Mouse (Mus musculus): ENCODE data around the gene Asic4. TPM values are rescaled to one million over a fixed set of nuclear protein-coding genes. Genes with fewer than 3 reads are reported as not detected.

Asic4 gene
- polyA plus RNA-seq, 1 experiment from 2014 or later: 0.47 TPM

DNA sequence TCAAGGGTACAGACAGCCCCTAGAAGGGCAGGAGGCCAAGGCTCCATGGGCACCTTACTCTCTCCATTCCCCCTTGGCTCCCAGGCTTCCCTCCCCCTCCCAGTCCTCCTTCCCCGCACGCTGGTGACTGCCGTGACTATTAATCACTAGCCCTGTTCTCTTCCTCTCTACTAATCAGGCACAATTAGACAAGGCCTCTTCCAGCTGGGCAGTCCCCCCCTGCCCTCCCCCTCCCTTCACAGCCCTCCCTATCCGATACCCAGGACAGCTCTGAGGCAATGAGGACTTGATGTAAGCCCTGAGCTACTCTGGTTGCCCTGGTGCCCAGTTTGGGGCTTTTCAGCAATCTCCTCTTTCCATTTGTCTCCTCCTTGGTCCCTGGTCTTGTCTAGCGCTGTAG, 5.7 kb downstream of the Asic4 start:
- H3K27ac ChIP-seq (ENCODE audit: low read depth): no peak overlapping the region
- H3K4me1 ChIP-seq (replicated peaks; ENCODE audit: control insufficient read depth, insufficient read depth, low read length): peaks cover 17% of the 10 kb centered on the region
- H3K9me3 ChIP-seq (ENCODE audit: control insufficient read depth, low read length): no peaks in the 10 kb centered on the region
- H3K27me3 ChIP-seq (replicated peaks; ENCODE audit: control insufficient read depth, insufficient read depth, low read length): peaks cover 47% of the 10 kb centered on the region
- H3K4me2 ChIP-seq (ENCODE audit: low read length): no peak overlapping the region
- 37% methylated on average over 5 of the region's 5 CpGs for WGBS
- ATAC-seq (replicated peaks; ENCODE audit: low FRiP score, low TSS enrichment, low read depth) (no peak), DNase-seq (ENCODE audit: low spot score) (no peak)
- H3K4me3 ChIP-seq (ENCODE audit: low read depth, low read length): no peak overlapping the region
- no peaks in the 10 kb centered on the region for H3K36me3 ChIP-seq (ENCODE audit: control insufficient read depth, insufficient read depth, low read length)
- no peak overlapping the region for H3K9ac ChIP-seq (ENCODE audit: low read length)

DNA sequence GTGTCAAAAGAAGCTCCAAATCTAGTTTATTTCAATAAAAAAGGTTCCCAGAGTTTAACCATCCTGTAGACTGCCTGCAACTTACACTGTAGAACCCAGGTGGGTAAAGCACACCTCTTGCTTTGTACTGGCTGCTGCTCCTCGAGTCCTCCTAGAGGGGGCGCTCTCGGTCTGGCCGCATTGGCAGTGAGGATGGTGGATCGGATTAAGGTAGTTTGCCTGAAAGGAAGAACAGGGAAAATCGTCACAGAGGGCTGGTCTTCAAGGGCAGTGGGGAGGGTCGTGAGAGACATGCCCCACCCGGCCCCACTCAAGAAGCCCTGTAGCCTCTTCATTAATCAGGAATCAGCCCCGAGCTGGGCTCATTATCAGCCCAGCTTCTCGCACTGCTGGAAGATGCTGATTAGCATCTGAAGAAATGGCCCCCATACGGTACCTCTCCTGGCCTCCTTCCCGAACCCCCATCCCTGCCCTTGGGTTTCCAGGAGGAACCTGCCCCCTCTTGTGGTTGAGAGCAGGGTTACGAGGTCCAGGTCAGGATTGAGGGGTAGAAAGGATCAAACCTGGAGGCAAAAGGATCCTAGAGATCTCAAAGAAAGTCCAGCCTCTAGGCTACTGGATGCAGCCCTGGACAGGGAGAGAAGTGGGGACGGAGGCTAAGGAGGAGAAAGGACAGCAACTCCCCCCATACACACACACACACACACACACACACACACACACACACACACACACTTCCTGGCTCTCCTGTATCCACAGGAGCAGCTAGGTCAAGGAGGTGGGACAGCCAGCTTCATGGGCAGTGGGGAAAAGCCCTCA, 6.7 kb downstream of the Asic4 start:
- H3K27me3 ChIP-seq (replicated peaks; ENCODE audit: control insufficient read depth, insufficient read depth, low read length): peaks cover 37% of the 10 kb centered on the region
- no peaks in the 10 kb centered on the region for H3K36me3 ChIP-seq (ENCODE audit: control insufficient read depth, insufficient read depth, low read length)
- no peaks in the 10 kb centered on the region for H3K9me3 ChIP-seq (ENCODE audit: control insufficient read depth, low read length)
- no peak overlapping the region for H3K4me3 ChIP-seq (ENCODE audit: low read depth, low read length)
- no peak for DNase-seq (ENCODE audit: low spot score)
- ATAC-seq (replicated peaks; ENCODE audit: low FRiP score, low TSS enrichment, low read depth): no peak
- no peak overlapping the region for H3K9ac ChIP-seq (ENCODE audit: low read length)
- H3K27ac ChIP-seq (ENCODE audit: low read depth): no peak overlapping the region
- peaks cover 14% of the 10 kb centered on the region for H3K4me1 ChIP-seq (replicated peaks; ENCODE audit: control insufficient read depth, insufficient read depth, low read length)
- no peak overlapping the region for H3K4me2 ChIP-seq (ENCODE audit: low read length)
- WGBS: 15% methylated on average over 14 of the region's 14 CpGs

DNA sequence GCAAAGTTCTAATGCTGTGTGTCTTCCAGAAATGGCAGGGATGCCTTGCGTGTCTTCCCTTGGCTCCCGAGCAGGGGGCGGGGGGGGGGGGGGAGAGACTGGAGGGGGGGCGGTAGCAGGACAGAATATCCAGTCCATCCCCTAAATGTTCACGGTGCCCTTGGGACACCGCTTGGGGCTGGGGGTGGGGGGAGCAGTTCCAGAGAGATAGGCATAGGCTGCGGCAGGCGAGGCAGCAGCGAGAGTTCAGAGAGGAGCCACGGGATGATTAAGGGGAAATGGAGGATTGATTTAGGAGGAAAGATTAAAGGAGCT, 7.4 kb downstream of the Asic4 start:
- Histone ChIP-seq H3K4me1 (replicated peaks; ENCODE audit: control insufficient read depth, insufficient read depth, low read length) (peaks cover 14% of the 10 kb centered on the region), H3K4me3 (ENCODE audit: low read depth, low read length) (no peak overlapping the region), H3K27me3 (replicated peaks; ENCODE audit: control insufficient read depth, insufficient read depth, low read length) (peaks cover 30% of the 10 kb centered on the region), H3K4me2 (ENCODE audit: low read length) (peak overlapping the region; percentile 54; the same call in 1 of the 2 replicates), H3K36me3 (ENCODE audit: control insufficient read depth, insufficient read depth, low read length) (no peaks in the 10 kb centered on the region), H3K9me3 (ENCODE audit: control insufficient read depth, low read length) (no peaks in the 10 kb centered on the region), H3K27ac (ENCODE audit: low read depth) (peak overlapping the region; percentile 70; the same call in 1 of the 2 replicates), H3K9ac (ENCODE audit: low read length) (no peak overlapping the region)
- WGBS: 9% methylated on average over 8 of the region's 10 CpGs
- DNase-seq (ENCODE audit: low spot score) (no peak), ATAC-seq (replicated peaks; ENCODE audit: low FRiP score, low TSS enrichment, low read depth) (peak; percentile 11; the same call in 1 of the 2 replicates)

DNA sequence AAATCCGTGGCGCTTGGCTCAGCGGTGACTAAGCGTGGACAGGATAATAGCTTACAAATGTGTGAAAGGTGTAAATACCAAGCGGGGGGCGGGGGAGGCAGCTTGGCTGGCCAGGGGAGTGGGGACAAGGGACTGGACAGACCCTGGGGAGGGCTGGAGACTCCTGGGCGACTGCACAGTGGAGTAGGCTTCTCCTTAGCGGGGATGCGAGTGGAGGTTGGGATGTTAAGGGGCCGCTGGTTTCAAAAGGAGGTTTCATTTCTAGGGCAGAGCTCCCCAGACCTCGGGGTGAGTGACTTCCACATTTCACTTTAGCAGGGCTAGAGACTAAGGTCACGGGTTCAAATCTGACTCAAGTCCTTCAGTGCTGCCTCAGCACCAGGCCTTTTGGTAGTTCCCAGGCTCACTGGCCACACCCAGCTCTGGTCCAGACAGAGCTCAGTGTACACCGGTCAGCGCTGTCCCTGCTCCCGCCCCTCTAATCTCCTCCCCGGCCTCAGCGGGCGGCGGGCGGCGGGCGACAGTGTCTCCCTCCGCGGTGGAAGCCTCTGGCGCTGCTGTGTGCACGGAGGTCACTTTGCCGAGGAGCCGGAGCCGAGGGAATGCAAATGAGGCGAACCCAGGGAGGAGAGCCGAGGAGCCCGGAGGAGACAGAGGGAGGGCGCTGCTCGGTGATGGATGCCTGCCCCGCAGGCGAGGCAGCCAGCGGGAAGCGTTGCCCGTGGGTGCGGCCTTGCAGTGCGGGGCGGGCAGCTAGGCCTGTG, 8.0 kb downstream of the Asic4 start:
- ATAC-seq (replicated peaks; ENCODE audit: low FRiP score, low TSS enrichment, low read depth) (peak; percentile 78), DNase-seq (ENCODE audit: low spot score) (peak; percentile 76)
- Histone ChIP-seq H3K36me3 (ENCODE audit: control insufficient read depth, insufficient read depth, low read length) (no peaks in the 10 kb centered on the region), H3K9ac (ENCODE audit: low read length) (peak overlapping the region; percentile 40), H3K27me3 (replicated peaks; ENCODE audit: control insufficient read depth, insufficient read depth, low read length) (peaks cover 25% of the 10 kb centered on the region), H3K4me2 (ENCODE audit: low read length) (peak overlapping the region; percentile 54), H3K9me3 (ENCODE audit: control insufficient read depth, low read length) (no peaks in the 10 kb centered on the region), H3K4me1 (replicated peaks; ENCODE audit: control insufficient read depth, insufficient read depth, low read length) (peaks cover 14% of the 10 kb centered on the region), H3K27ac (ENCODE audit: low read depth) (peak overlapping the region; percentile 70), H3K4me3 (ENCODE audit: low read depth, low read length) (peak overlapping the region; percentile 27)
- 3% methylated on average over 41 of the region's 42 CpGs for WGBS

DNA sequence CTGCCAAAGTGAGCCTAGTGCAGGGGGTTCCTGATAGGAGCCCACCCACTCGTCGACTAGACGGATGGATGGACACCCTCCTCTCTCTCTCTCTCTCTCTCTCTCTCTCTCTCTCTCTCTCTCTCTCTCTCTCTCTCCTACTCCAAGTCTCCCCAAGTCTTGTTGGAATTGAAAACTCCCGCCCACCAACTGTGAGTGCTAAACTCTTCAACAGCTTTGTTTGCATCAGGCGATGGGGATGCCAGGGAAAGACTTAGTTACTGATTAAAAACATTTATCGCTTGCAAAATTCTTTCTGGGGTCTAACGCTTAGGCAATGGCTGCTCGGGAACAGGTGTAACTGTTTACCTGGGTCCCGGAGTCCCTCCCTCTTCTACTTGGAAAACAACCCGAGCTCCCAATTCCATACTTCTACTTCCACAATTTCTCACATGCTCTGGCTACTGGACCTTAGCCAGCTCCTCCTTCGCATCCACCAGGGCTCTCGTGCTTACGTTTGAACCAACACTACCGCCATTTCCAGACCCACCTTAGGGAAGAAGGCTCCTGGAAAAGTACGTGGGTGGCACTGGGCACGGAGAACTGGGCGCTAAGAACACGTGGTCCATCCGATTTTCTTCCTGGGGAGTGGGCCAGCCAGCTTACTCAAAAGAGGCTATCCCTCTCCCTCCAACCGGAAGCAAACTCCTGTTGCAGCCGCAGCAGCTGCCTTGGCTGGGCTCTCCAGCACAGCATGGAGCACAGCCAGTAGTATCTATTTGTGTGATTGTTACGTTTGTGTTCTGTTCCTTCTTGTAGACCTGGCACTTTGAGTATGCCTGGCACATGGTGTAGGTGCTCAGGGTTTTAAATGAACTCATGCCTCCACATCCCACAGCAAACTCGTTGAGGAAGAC, 8.8 kb downstream of the Asic4 start:
- peak overlapping the region; percentile 40 for H3K9ac ChIP-seq (ENCODE audit: low read length)
- H3K4me2 ChIP-seq (ENCODE audit: low read length): peak overlapping the region; percentile 54
- ATAC-seq (replicated peaks; ENCODE audit: low FRiP score, low TSS enrichment, low read depth) (no peak), DNase-seq (ENCODE audit: low spot score) (no peak)
- H3K36me3 ChIP-seq (ENCODE audit: control insufficient read depth, insufficient read depth, low read length): no peaks in the 10 kb centered on the region
- peak overlapping the region; percentile 27 for H3K4me3 ChIP-seq (ENCODE audit: low read depth, low read length)
- 10% methylated on average over 23 of the region's 23 CpGs for WGBS
- no peaks in the 10 kb centered on the region for H3K9me3 ChIP-seq (ENCODE audit: control insufficient read depth, low read length)
- peaks cover 25% of the 10 kb centered on the region for H3K27me3 ChIP-seq (replicated peaks; ENCODE audit: control insufficient read depth, insufficient read depth, low read length)
- H3K27ac ChIP-seq (ENCODE audit: low read depth): peak overlapping the region; percentile 70
- H3K4me1 ChIP-seq (replicated peaks; ENCODE audit: control insufficient read depth, insufficient read depth, low read length): peaks cover 14% of the 10 kb centered on the region

DNA sequence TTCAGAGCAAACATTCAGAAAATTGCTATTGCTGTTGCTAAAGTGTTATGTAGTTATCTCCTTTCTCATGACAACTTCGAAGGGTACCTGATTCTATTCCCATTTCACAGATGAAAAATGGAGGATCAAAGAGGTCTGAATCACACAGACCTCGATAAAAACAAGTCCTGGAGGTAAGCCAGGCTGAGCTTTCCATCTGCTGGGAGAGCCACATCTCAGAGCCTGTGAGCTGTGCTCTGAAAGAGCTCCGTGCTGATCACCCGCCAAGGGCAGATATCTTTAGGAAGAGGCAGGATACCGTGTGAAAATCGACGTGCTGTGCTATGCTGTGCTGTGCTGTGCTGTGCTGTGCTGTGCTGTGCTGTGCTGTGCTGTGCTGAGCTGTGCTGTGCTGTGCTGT, 10.1 kb downstream of the Asic4 start:
- ATAC-seq (replicated peaks; ENCODE audit: low FRiP score, low TSS enrichment, low read depth): no peak
- no peaks in the 10 kb centered on the region for H3K9me3 ChIP-seq (ENCODE audit: control insufficient read depth, low read length)
- H3K4me2 ChIP-seq (ENCODE audit: low read length): no peak overlapping the region
- DNase-seq (ENCODE audit: low spot score): no peak
- H3K4me3 ChIP-seq (ENCODE audit: low read depth, low read length): no peak overlapping the region
- H3K4me1 ChIP-seq (replicated peaks; ENCODE audit: control insufficient read depth, insufficient read depth, low read length): peaks cover 14% of the 10 kb centered on the region
- 80% methylated on average over 7 of the region's 7 CpGs for WGBS
- no peak overlapping the region for H3K9ac ChIP-seq (ENCODE audit: low read length)
- no peak overlapping the region for H3K27ac ChIP-seq (ENCODE audit: low read depth)
- peaks cover 16% of the 10 kb centered on the region for H3K27me3 ChIP-seq (replicated peaks; ENCODE audit: control insufficient read depth, insufficient read depth, low read length)
- H3K36me3 ChIP-seq (ENCODE audit: control insufficient read depth, insufficient read depth, low read length): no peaks in the 10 kb centered on the region

DNA sequence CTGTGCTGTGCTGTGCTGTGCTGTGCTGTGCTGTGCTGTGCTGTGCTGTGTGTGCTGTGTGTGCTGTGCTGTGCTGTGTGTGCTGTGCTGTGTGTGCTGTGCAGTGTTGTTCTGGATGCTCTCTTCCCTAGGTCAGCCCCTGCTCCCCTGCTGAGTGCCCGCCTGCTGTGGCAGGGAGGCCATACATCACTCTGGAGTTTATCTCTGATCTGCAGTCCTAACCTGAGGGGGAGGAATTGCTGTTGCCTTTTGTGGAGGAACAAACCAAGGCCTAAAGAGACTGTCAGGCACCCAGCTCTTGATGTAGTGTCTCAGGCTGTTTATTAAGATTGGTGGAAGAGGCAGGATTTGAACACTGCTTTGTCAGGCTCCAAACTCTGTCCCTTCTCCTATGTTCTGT, 12.4 kb downstream of the Asic4 start:
- DNase-seq (ENCODE audit: low spot score): no peak
- no peaks in the 10 kb centered on the region for H3K9me3 ChIP-seq (ENCODE audit: control insufficient read depth, low read length)
- H3K36me3 ChIP-seq (ENCODE audit: control insufficient read depth, insufficient read depth, low read length): no peaks in the 10 kb centered on the region
- 22% methylated on average over 1 of the region's 1 CpGs for WGBS
- H3K4me1 ChIP-seq (replicated peaks; ENCODE audit: control insufficient read depth, insufficient read depth, low read length): peaks cover 13% of the 10 kb centered on the region
- H3K27ac ChIP-seq (ENCODE audit: low read depth): no peak overlapping the region
- no peak overlapping the region for H3K4me3 ChIP-seq (ENCODE audit: low read depth, low read length)
- H3K4me2 ChIP-seq (ENCODE audit: low read length): no peak overlapping the region
- peaks cover 5% of the 10 kb centered on the region; the same call in 1 of the 2 replicates for H3K27me3 ChIP-seq (replicated peaks; ENCODE audit: control insufficient read depth, insufficient read depth, low read length)
- no peak overlapping the region for H3K9ac ChIP-seq (ENCODE audit: low read length)
- ATAC-seq (replicated peaks; ENCODE audit: low FRiP score, low TSS enrichment, low read depth): no peak

DNA sequence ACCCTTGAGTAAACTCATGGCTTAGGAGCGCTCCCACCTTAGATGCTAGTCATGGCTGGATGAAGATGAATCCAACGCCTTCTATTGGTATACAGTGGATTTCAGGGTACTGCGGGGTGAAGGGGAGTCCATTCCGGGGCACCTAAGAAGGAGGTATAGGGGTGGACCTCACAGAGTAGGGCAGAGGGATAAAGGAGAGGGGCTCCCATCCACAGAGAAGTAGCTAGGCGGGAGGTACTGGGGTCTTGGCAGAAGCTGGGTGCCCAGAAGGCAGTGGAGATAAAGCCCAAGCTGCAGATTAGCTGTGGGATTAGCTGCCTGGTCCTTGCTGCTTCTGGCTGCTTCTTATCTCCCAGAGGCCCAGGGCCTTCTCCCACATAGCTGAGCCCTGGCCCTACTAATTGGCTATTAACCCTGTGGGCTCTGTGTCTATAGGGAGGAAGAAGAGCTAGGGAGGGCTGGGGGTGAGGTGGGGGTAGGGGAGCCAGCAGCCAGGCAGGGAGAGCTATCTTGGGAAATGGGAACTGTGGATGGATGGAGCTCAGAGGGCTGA, 13.5 kb downstream of the Asic4 start:
- Histone ChIP-seq H3K27me3 (replicated peaks; ENCODE audit: control insufficient read depth, insufficient read depth, low read length) (peaks cover 5% of the 10 kb centered on the region; the same call in 1 of the 2 replicates), H3K4me2 (ENCODE audit: low read length) (no peak overlapping the region), H3K4me3 (ENCODE audit: low read depth, low read length) (no peak overlapping the region), H3K9ac (ENCODE audit: low read length) (no peak overlapping the region), H3K36me3 (ENCODE audit: control insufficient read depth, insufficient read depth, low read length) (no peaks in the 10 kb centered on the region), H3K4me1 (replicated peaks; ENCODE audit: control insufficient read depth, insufficient read depth, low read length) (peaks cover 5% of the 10 kb centered on the region), H3K9me3 (ENCODE audit: control insufficient read depth, low read length) (no peaks in the 10 kb centered on the region), H3K27ac (ENCODE audit: low read depth) (no peak overlapping the region)
- WGBS: 64% methylated on average over 5 of the region's 5 CpGs
- ATAC-seq (replicated peaks; ENCODE audit: low FRiP score, low TSS enrichment, low read depth) (no peak), DNase-seq (ENCODE audit: low spot score) (no peak)
